Mouse (Mus musculus): ENCODE measurements at regions not wholly inside any gene's neighbourhood (a gene's known extent, or its start where the extent isn't known, plus 50 kb on each side); places are given as distances from the start of the nearest gene placed in this dataset.
"Not testable (repeated sequence)": the region's sequence is repeated elsewhere in the genome, so short reads cannot be mapped to it uniquely, and the experiment has no call there.

DNA sequence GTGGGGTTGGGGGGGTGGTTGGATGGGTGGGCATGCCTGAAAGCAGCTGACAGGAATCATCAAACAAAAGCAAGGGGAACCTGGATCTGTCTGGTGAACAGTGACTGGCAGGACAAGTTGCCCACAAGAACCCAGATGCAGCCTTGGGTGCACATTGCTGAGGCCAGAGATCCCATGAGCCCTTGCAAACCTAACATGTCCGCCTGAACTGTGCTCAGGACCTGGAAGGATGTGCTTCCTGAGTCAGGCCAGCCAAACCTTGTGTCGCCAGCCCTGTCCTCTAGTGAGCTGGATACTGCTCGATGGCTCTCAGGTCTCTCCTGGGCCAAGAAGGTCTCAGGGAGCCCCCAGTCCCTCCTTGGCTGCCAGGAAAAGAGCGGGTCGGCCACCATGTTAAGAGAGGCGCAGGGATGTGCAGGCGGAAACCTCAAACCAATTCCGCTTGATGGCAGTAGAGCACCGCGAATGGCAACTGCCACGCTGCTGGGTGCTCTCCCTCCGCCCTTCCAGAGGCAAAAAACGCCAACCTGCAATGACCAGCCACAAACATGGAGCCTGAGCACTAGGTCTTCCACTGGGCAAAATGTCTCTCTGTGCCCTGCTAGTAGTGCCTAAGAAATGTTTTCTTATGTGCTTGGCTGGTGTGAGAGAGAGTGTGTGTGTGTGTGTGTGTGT is 140.2 kb downstream of the Pls3 start:
- H3K9me3 ChIP-seq; H3K4me3 ChIP-seq; H3K4me1 ChIP-seq (replicated peaks); H3K36me3 ChIP-seq; H3K27me3 ChIP-seq (ENCODE audit: insufficient read depth, poor library complexity, severe bottlenecking); H3K27ac ChIP-seq: not testable (repeated sequence)
- DNase-seq (ENCODE audit: low spot score): peak; percentile 2
- 72% methylated on average over 12 of the region's 13 CpGs for WGBS

DNA sequence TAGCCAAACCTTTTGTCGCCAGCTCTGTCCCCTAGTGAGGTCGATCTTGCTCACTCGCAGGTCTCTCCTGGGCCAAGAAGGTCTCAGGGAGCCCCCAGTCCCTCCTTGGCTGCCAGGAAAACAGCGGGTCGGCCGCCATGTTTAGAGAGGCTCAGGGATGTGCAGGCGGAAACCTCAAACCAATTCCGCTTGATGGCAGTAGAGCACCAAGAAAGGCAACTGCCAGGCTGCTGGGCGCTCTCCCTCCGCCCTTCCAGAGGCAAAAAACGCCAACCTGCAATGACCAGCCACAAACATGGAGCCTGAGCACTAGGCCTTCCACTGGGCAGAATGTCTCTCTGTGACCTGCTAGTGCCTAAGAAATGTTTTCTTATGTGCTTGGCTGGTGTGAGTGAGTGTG is 141.3 kb downstream of the Pls3 start:
- H3K4me3 ChIP-seq; H3K9me3 ChIP-seq; H3K27me3 ChIP-seq (ENCODE audit: insufficient read depth, poor library complexity, severe bottlenecking); H3K36me3 ChIP-seq; H3K4me1 ChIP-seq (replicated peaks): not testable (repeated sequence)
- peak; percentile 16 for DNase-seq (ENCODE audit: low spot score)
- WGBS: 61% methylated on average over 11 of the region's 11 CpGs
- H3K27ac ChIP-seq: peak overlapping the region; percentile 62; the same call in 1 of the 2 replicates

DNA sequence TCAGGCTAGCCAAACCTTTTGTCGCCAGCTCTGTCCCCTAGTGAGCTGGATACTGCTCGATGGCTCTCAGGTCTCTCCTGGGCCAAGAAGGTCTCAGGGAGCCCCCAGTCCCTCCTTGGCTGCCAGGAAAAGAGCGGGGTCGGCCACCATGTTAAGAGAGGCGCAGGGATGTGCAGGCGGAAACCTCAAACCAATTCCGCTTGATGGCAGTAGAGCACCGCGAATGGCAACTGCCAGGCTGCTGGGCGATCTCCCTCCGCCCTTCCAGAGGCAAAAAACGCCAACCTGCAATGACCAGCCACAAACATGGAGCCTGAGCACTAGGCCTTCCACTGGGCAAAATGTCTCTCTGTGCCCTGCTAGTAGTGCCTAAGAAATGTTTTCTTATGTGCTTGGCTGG is 145.2 kb downstream of the Pls3 start:
- not testable (repeated sequence) for H3K9me3 ChIP-seq; H3K4me1 ChIP-seq (replicated peaks); H3K4me3 ChIP-seq; H3K27me3 ChIP-seq (ENCODE audit: insufficient read depth, poor library complexity, severe bottlenecking); H3K27ac ChIP-seq; DNase-seq (ENCODE audit: low spot score)
- H3K36me3 ChIP-seq: peaks cover 20% of the 10 kb centered on the region
- WGBS: 76% methylated on average over 12 of the region's 12 CpGs

DNA sequence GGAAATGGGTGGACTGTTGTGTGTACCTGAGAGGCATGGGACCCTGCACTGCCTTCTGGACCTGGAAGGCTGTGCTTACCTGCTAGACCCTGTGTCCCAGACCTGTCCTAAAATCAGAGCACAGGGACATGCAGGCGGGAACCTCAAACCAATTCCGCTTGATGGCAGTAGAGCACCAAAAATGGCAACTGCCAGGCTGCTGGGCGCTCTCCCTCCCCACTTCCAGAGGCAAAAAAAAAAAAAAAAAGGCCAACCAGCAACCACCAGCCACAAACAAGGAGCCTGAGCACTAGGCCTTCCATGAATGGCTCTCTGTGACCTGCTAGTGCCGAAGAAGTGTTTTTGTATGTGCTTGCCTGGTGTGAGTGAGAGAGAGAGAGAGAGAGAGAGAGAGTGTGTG is 146.5 kb downstream of the Pls3 start:
- DNase-seq (ENCODE audit: low spot score): peak; percentile 6
- Histone ChIP-seq H3K9me3 (no peaks in the 10 kb centered on the region), H3K4me3 (no peak overlapping the region), H3K27ac (no peak overlapping the region), H3K27me3 (ENCODE audit: insufficient read depth, poor library complexity, severe bottlenecking) (no peaks in the 10 kb centered on the region), H3K4me1 (replicated peaks) (no peaks in the 10 kb centered on the region), H3K36me3 (peaks cover 27% of the 10 kb centered on the region)
- 68% methylated on average over 4 of the region's 4 CpGs for WGBS

DNA sequence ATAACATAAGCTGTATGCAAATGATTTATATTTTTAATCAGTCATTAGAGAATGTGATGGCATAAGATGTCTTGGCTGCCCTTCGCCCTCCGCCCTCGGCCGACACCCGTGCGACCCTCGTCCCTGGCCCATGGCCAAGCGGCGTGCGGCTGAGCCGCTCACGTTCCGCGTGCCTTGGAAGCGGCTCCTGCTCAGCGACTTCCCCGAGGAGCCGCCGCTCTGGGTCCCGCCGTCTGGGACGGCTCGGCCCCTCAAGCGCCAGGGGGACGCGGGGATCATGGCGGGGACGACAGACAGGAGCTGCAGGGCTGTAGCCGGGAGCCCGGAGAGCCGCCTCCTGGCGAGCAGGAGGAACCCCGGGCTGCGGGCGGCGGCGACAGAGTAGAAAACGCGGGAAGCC is 145.5 kb upstream of the Rab39b start:
- 69% methylated on average over 39 of the region's 39 CpGs for WGBS

DNA sequence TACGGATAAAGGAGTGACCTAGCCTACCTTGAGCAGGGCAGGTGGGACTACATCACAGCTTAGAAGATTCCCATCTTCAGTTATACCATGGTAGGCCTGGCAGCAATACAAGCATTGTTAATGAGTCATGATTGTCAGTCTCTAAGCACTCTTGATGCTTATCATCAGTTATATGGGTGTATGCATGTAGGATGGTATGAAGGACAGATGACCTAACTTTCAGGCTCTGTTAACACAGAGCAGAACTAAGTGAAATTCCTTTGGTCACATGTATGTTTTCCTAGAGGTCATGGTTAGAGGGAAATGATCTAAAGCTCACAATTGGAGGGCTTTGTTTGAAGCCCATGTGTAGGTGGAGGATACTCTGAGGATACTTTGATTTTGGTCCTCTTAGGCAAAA is 121.9 kb upstream of the Rab39b start:
- Histone ChIP-seq H3K27ac (no peak overlapping the region), H3K4me1 (replicated peaks) (no peaks in the 10 kb centered on the region), H3K27me3 (ENCODE audit: insufficient read depth, poor library complexity, severe bottlenecking) (no peaks in the 10 kb centered on the region), H3K4me3 (no peak overlapping the region), H3K9me3 (peaks cover 8% of the 10 kb centered on the region; the same call in 1 of the 2 replicates), H3K36me3 (no peaks in the 10 kb centered on the region)
- whole genome bisulfite sequencing: 26% methylated on average over 1 of the region's 1 CpGs
- no peak for DNase-seq (ENCODE audit: low spot score)

More for the DNA sequence above, 145.5 kb upstream of the Rab39b start:
- H3K36me3 ChIP-seq: peaks cover 31% of the 10 kb centered on the region
- not testable (repeated sequence) for H3K27ac ChIP-seq; H3K9me3 ChIP-seq; H3K4me3 ChIP-seq; H3K4me1 ChIP-seq (replicated peaks); DNase-seq (ENCODE audit: low spot score); H3K27me3 ChIP-seq (ENCODE audit: insufficient read depth, poor library complexity, severe bottlenecking)

DNA sequence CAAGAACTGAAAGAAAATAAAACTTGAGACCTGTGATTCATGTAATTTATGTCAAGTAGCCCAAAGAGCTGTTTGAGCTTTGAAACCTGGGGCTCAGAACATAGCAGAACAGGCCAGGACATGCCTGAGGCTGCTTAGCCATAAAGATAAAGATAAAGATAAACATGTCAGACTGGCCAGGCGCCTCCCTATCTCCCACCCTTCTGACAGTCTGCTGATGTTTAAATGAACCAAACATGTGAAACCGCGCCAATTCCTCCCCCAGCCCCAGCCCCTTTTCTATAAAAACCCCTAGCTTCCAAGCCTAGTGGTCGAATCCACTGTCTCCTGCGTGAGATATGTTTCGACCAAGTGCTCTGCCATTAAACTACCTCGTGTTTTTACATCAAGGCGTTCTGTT is 97.2 kb upstream of the Rab39b start:
- not testable (repeated sequence) for H3K27me3 ChIP-seq (ENCODE audit: insufficient read depth, poor library complexity, severe bottlenecking); H3K4me1 ChIP-seq (replicated peaks); H3K36me3 ChIP-seq; H3K27ac ChIP-seq; H3K4me3 ChIP-seq; DNase-seq (ENCODE audit: low spot score)
- H3K9me3 ChIP-seq: peaks cover 16% of the 10 kb centered on the region; the same call in 1 of the 2 replicates
- 92% methylated on average over 8 of the region's 8 CpGs for WGBS

DNA sequence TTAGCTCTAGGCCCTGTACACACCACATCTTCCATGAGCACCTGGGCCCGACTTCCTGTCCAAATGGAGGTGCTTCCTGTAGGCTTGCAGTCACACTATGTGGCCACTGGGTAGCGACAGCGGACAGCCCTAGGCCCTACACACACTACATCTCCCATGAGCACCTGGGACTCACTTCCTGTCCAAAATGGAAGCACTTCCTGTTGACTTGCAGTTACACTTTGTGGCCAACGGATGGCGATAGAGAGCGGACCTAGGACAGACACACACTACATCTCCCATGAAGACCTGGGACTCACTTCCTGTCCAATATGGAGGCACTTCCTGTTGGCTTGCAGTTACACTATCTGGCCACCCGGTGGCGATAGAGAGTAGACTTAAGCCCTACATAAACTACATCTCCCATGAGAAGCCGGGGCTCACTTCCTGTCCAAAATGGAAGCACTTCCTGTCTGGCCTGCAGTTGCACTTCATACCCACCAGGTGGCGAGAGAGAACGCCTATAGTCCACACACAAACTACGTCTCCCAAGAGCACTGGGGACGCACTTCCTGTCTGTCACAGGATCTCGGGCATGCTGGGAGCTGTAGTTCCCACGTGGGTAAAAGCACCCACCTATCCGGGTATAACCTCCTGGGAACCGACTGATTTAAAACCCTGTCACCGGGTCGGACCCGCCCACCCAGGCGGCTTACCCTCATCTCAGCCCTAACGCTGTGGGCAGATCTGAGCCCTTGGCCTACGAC is 96.1 kb upstream of the Rab39b start:
- peaks cover 16% of the 10 kb centered on the region; the same call in 1 of the 2 replicates for H3K9me3 ChIP-seq
- WGBS: 15% methylated on average over 23 of the region's 23 CpGs
- peak overlapping the region; percentile 38 for H3K4me3 ChIP-seq
- DNase-seq (ENCODE audit: low spot score): peak; percentile 92
- no peak overlapping the region for H3K27ac ChIP-seq
- H3K27me3 ChIP-seq (ENCODE audit: insufficient read depth, poor library complexity, severe bottlenecking): no peaks in the 10 kb centered on the region
- no peaks in the 10 kb centered on the region for H3K4me1 ChIP-seq (replicated peaks)
- H3K36me3 ChIP-seq: no peaks in the 10 kb centered on the region

DNA sequence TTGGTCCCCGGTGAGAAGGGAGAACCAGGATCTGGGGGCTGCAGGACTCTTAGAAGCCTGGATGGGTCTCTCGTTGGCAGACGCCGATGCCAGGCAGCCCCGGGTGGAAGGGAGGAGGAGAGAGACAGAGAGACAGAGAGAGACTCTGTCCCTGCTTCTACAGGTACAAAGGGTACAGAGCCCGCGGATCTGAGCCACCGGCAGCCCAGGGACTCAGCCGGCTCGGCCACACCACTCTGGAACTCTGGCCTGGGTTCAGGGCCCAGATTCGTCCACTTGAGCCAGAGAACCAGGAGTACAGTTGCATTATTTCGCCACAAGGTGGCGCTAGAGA is 95.5 kb upstream of the Rab39b start:
- DNase-seq (ENCODE audit: low spot score): no peak
- peaks cover 16% of the 10 kb centered on the region; the same call in 1 of the 2 replicates for H3K9me3 ChIP-seq
- H3K4me3 ChIP-seq: peak overlapping the region; percentile 30
- H3K27ac ChIP-seq: peak overlapping the region; percentile 79
- no peaks in the 10 kb centered on the region for H3K27me3 ChIP-seq (ENCODE audit: insufficient read depth, poor library complexity, severe bottlenecking)
- no peaks in the 10 kb centered on the region for H3K36me3 ChIP-seq
- WGBS: 40% methylated on average over 13 of the region's 13 CpGs
- H3K4me1 ChIP-seq (replicated peaks): no peaks in the 10 kb centered on the region

DNA sequence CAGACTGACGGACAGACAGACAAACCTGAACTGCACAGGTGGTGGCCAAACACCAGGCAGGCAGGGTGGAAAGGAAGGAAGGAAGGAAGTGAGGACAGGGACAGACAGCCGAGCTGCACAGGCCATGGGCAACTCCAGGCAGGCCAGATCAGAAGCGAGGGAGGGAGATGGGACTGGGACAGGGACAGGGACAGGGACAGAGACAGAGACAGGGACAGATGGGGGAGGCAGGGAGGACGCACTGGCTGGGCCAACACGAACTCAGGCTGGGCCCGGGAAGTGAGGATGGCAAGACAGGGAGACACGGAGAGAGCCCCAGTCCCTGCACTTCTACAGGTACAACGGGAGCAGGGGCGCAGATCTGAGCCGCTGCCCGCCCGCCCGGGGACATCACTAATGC is 94.9 kb upstream of the Rab39b start:
- Histone ChIP-seq H3K27ac (peak overlapping the region; percentile 79), H3K27me3 (ENCODE audit: insufficient read depth, poor library complexity, severe bottlenecking) (no peaks in the 10 kb centered on the region), H3K4me3 (peak overlapping the region; percentile 30), H3K9me3 (peaks cover 16% of the 10 kb centered on the region; the same call in 1 of the 2 replicates), H3K36me3 (no peaks in the 10 kb centered on the region), H3K4me1 (replicated peaks) (no peaks in the 10 kb centered on the region)
- WGBS: 86% methylated on average over 13 of the region's 13 CpGs
- no peak for DNase-seq (ENCODE audit: low spot score)

DNA sequence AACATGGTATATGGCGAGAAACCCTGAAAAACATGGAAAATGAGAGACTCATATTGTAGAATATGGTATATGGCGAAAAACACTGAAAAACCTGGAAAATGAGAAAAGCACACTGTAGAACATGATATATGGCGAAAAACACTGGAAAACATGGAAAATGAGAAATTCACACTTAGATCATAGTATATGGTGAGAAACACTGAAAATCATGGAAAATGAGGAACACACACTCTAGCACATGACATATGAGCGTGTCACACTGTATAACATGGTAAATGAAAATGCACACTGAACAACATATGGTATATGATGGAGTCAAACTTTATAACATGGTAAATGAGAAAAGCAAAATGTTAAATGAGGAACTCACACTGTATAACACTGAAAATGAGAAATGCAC is 89.6 kb upstream of the Rab39b start:
- H3K27me3 ChIP-seq (ENCODE audit: insufficient read depth, poor library complexity, severe bottlenecking): no peaks in the 10 kb centered on the region
- no peaks in the 10 kb centered on the region for H3K4me1 ChIP-seq (replicated peaks)
- no peak for DNase-seq (ENCODE audit: low spot score)
- H3K36me3 ChIP-seq: no peaks in the 10 kb centered on the region
- H3K9me3 ChIP-seq: 0 out of 2 replicates have a peak, but pooled peaks cover 4% of the 10 kb centered on the region
- WGBS: 88% methylated on average over 4 of the region's 4 CpGs
- H3K4me3 ChIP-seq: no peak overlapping the region
- no peak overlapping the region for H3K27ac ChIP-seq

DNA sequence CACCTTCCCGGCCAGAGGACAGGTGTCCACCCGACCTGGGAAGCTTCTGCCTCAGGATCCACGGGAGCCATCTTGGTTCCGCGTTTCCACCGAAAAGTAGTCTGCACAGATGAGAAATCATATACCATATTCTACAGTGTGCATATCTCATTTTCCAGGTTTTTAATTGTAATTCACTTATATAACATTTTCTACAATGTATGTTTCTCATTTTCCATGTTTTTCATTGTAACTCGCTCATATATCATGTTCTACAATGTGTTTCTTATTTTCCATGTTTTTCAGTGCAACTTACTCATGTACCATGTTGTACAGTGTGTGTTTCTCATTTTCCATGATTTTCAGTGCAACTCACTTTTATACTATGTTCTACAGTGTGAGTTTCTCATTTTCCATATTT is 65.4 kb upstream of the Rab39b start:
- Histone ChIP-seq H3K36me3 (no peaks in the 10 kb centered on the region), H3K4me1 (replicated peaks) (no peaks in the 10 kb centered on the region), H3K27ac (no peak overlapping the region), H3K27me3 (ENCODE audit: insufficient read depth, poor library complexity, severe bottlenecking) (no peaks in the 10 kb centered on the region), H3K9me3 (no peaks in the 10 kb centered on the region), H3K4me3 (no peak overlapping the region)
- 89% methylated on average over 7 of the region's 7 CpGs for WGBS
- DNase-seq (ENCODE audit: low spot score): no peak
